Mouse (Mus musculus): ENCODE measurements at regions not wholly inside any gene's neighbourhood (a gene's known extent, or its start where the extent isn't known, plus 50 kb on each side); places are given as distances from the start of the nearest gene placed in this dataset.

- 63% methylated on average over 9 of the region's 9 CpGs for WGBS (ENCODE audit: insufficient replicate concordance)
- H3K9ac ChIP-seq (ENCODE audit: low read depth, low read length) = no peak overlapping the region
- no peaks in the 10 kb centered on the region for H3K36me3 ChIP-seq (ENCODE audit: control insufficient read depth, insufficient read depth)
- H3K27ac ChIP-seq (ENCODE audit: low read length) = no peak overlapping the region
- no peak overlapping the region for H3K4me2 ChIP-seq (ENCODE audit: low read depth, low read length)
- ATAC-seq (ENCODE audit: low read depth) = no peak
- no peaks in the 10 kb centered on the region for H3K4me1 ChIP-seq (ENCODE audit: control insufficient read depth, low read depth, low read length)
- H3K4me3 ChIP-seq (ENCODE audit: low read depth, low read length) = no peak overlapping the region
- no peaks in the 10 kb centered on the region for H3K9me3 ChIP-seq (replicated peaks; ENCODE audit: control insufficient read depth, low read length)
- no peaks in the 10 kb centered on the region for H3K27me3 ChIP-seq (ENCODE audit: control insufficient read depth, insufficient read depth, low read depth, low read length)
These were observed 400.1 kb upstream of the Kazn start for GRCm38 (mm10) chr4:142639340-142639733.

DNA sequence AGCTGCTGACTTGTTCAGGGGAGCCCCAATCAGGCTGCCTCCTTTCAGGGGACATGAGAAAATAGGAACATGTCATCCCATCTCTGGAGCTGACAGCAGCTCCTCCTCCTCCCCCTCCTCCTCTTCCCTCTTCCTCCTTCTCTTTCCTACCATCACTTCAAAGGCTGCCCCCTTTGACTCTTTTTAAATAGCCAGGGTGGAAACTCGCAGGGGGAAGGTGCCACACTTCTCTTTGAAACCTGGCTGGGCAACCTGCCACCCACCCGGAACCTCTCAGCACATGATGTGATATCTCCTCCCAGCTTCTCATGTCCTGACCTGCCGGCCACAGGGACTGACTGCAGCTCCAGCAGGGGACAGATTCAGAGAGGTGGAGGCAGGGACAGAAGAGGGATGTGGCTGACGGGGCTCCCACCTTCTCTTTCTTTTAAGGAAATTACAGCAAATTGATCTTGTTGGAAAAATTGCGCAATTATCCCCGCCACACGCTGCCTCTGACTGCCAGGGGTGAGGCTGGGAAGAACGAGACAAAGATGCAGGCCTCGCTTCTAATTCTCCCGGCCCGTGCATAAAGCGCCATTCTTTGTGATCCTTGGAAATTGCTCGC lies 399.6 kb upstream of the Kazn start:
- no peaks in the 10 kb centered on the region for H3K36me3 ChIP-seq (ENCODE audit: control insufficient read depth, insufficient read depth)
- H3K27me3 ChIP-seq (ENCODE audit: control insufficient read depth, insufficient read depth, low read depth, low read length) = no peaks in the 10 kb centered on the region
- H3K9me3 ChIP-seq (replicated peaks; ENCODE audit: control insufficient read depth, low read length) = no peaks in the 10 kb centered on the region
- H3K4me3 ChIP-seq (ENCODE audit: low read depth, low read length) = no peak overlapping the region
- H3K27ac ChIP-seq (ENCODE audit: low read length) = no peak overlapping the region
- no peak overlapping the region for H3K4me2 ChIP-seq (ENCODE audit: low read depth, low read length)
- no peak for ATAC-seq (ENCODE audit: low read depth)
- H3K9ac ChIP-seq (ENCODE audit: low read depth, low read length) = no peak overlapping the region
- H3K4me1 ChIP-seq (ENCODE audit: control insufficient read depth, low read depth, low read length) = no peaks in the 10 kb centered on the region
- 41% methylated on average over 13 of the region's 13 CpGs for WGBS (ENCODE audit: insufficient replicate concordance)

DNA sequence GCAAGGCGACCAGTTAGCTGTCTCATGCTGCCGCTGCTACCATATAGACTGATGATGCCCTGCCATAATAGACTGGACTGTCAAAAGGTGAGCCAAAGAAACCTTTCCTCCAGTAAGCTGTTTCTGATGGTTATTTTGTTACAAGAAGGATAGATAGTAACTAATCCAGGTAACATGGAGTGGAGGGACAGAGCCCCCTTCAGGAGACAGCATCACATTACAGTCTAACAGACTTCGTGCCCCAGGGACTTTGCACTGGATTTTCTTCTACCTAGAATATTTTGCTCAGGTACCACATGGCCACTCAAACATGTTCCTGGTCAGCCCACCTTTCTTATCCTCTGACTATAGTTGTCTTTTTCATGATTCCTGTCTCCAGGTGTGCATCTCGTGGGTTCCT lies 398.9 kb upstream of the Kazn start:
- no peak overlapping the region for H3K4me3 ChIP-seq (ENCODE audit: low read depth, low read length)
- no peaks in the 10 kb centered on the region for H3K9me3 ChIP-seq (replicated peaks; ENCODE audit: control insufficient read depth, low read length)
- no peaks in the 10 kb centered on the region for H3K27me3 ChIP-seq (ENCODE audit: control insufficient read depth, insufficient read depth, low read depth, low read length)
- no peak for ATAC-seq (ENCODE audit: low read depth)
- H3K4me2 ChIP-seq (ENCODE audit: low read depth, low read length) = no peak overlapping the region
- no peak overlapping the region for H3K9ac ChIP-seq (ENCODE audit: low read depth, low read length)
- 64% methylated on average over 4 of the region's 4 CpGs for WGBS (ENCODE audit: insufficient replicate concordance)
- H3K27ac ChIP-seq (ENCODE audit: low read length) = no peak overlapping the region
- H3K4me1 ChIP-seq (ENCODE audit: control insufficient read depth, low read depth, low read length) = no peaks in the 10 kb centered on the region
- H3K36me3 ChIP-seq (ENCODE audit: control insufficient read depth, insufficient read depth) = no peaks in the 10 kb centered on the region

- H3K9ac ChIP-seq (ENCODE audit: low read depth, low read length) = no peak overlapping the region
- no peaks in the 10 kb centered on the region for H3K27me3 ChIP-seq (ENCODE audit: control insufficient read depth, insufficient read depth, low read depth, low read length)
- no peaks in the 10 kb centered on the region for H3K36me3 ChIP-seq (ENCODE audit: control insufficient read depth, insufficient read depth)
- no peak overlapping the region for H3K4me2 ChIP-seq (ENCODE audit: low read depth, low read length)
- H3K4me3 ChIP-seq (ENCODE audit: low read depth, low read length) = no peak overlapping the region
- H3K9me3 ChIP-seq (replicated peaks; ENCODE audit: control insufficient read depth, low read length) = no peaks in the 10 kb centered on the region
- no peak for ATAC-seq (ENCODE audit: low read depth)
- no peaks in the 10 kb centered on the region for H3K4me1 ChIP-seq (ENCODE audit: control insufficient read depth, low read depth, low read length)
- 49% methylated on average over 8 of the region's 8 CpGs for WGBS (ENCODE audit: insufficient replicate concordance)
- H3K27ac ChIP-seq (ENCODE audit: low read length) = no peak overlapping the region
These were observed 395.2 kb upstream of the Kazn start for GRCm38 (mm10) chr4:142634398-142634797.

DNA sequence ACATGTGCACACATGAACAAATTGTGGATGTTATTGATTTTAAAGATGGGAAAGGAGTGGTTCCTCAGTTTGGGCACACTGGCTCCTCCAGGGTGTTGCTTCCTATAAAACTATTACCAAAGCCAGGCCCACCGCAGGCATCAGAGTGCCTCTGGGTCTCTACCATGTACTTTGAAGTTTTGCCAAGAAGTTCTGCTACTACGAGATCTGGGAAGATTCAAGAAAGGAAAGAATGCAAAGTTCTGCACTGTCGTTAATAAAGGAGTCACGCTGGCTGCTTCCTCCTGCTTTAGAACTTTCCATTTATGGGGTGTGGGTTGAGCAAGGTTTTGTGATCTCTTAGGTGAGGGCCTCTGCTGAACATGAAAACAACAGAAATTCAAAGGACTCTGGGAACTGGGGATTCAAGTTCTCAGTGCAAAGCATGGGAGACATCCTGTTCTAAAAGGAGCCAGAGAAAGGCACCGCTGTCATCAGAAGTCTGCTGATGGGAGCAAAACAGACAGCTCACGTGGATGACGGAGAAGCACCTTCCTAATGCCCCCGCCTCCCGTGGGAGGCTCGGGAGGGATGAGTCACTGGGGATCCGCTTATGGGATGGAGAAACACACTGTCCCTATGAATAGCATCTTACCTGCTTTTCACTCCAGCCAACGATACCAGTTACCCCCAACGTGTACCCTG lies 394.6 kb upstream of the Kazn start:
- no peak overlapping the region for H3K4me2 ChIP-seq (ENCODE audit: low read depth, low read length)
- H3K4me3 ChIP-seq (ENCODE audit: low read depth, low read length) = no peak overlapping the region
- H3K36me3 ChIP-seq (ENCODE audit: control insufficient read depth, insufficient read depth) = no peaks in the 10 kb centered on the region
- no peak overlapping the region for H3K9ac ChIP-seq (ENCODE audit: low read depth, low read length)
- H3K27ac ChIP-seq (ENCODE audit: low read length) = no peak overlapping the region
- no peaks in the 10 kb centered on the region for H3K4me1 ChIP-seq (ENCODE audit: control insufficient read depth, low read depth, low read length)
- ATAC-seq (ENCODE audit: low read depth) = no peak
- no peaks in the 10 kb centered on the region for H3K27me3 ChIP-seq (ENCODE audit: control insufficient read depth, insufficient read depth, low read depth, low read length)
- no peaks in the 10 kb centered on the region for H3K9me3 ChIP-seq (replicated peaks; ENCODE audit: control insufficient read depth, low read length)
- 60% methylated on average over 13 of the region's 13 CpGs for WGBS (ENCODE audit: insufficient replicate concordance)

DNA sequence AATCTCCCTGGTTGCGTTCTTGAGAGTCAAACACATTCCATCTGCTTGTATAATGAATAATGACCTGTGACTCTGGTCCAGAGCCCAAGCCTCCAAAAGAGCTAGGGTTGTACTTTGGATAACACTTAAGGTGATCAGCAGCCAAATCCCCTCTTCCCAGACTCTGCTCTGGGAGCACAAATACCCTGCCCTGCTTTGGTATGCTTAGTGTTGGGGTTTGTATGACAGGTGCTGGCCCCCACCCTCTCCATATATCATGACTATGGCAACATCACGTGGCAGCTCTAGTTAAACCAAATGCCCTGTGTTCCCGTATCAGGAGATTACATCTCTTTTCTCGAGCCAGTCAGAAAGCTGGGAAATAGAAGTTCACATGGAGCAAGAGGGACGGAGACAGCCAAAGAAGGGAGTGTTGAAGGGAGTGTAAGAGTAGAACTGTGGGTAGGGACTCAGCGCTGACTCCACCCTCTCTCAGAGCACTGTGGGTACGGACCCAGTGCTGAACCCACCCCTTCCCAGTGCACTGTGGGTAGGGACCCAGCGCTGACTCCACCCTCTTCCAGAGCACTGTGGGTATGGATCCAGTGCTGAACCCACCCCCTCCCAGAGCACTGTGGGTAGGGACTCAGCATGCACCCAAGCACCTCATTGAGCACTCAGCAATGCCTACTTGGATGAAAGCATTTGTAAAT lies 387.4 kb upstream of the Kazn start:
- Histone ChIP-seq H3K27ac (ENCODE audit: low read length) (no peak overlapping the region), H3K4me2 (ENCODE audit: low read depth, low read length) (no peak overlapping the region), H3K36me3 (ENCODE audit: control insufficient read depth, insufficient read depth) (no peaks in the 10 kb centered on the region), H3K27me3 (ENCODE audit: control insufficient read depth, insufficient read depth, low read depth, low read length) (no peaks in the 10 kb centered on the region), H3K4me3 (ENCODE audit: low read depth, low read length) (no peak overlapping the region), H3K4me1 (ENCODE audit: control insufficient read depth, low read depth, low read length) (no peaks in the 10 kb centered on the region), H3K9me3 (replicated peaks; ENCODE audit: control insufficient read depth, low read length) (no peaks in the 10 kb centered on the region; the same call in 1 of the 2 replicates), H3K9ac (ENCODE audit: low read depth, low read length) (no peak overlapping the region)
- ATAC-seq (ENCODE audit: low read depth) = no peak
- 61% methylated on average over 8 of the region's 8 CpGs for WGBS (ENCODE audit: insufficient replicate concordance)

- 28% methylated on average over 3 of the region's 3 CpGs for WGBS (ENCODE audit: insufficient replicate concordance)
- H3K27ac ChIP-seq (ENCODE audit: low read length) = no peak overlapping the region
- no peaks in the 10 kb centered on the region; the same call in 1 of the 2 replicates for H3K9me3 ChIP-seq (replicated peaks; ENCODE audit: control insufficient read depth, low read length)
- H3K4me2 ChIP-seq (ENCODE audit: low read depth, low read length) = no peak overlapping the region
- H3K9ac ChIP-seq (ENCODE audit: low read depth, low read length) = no peak overlapping the region
- no peaks in the 10 kb centered on the region for H3K27me3 ChIP-seq (ENCODE audit: control insufficient read depth, insufficient read depth, low read depth, low read length)
- no peaks in the 10 kb centered on the region for H3K4me1 ChIP-seq (ENCODE audit: control insufficient read depth, low read depth, low read length)
- no peak for ATAC-seq (ENCODE audit: low read depth)
- H3K4me3 ChIP-seq (ENCODE audit: low read depth, low read length) = no peak overlapping the region
- H3K36me3 ChIP-seq (ENCODE audit: control insufficient read depth, insufficient read depth) = no peaks in the 10 kb centered on the region
These were observed 386.3 kb upstream of the Kazn start for GRCm38 (mm10) chr4:142625456-142625855.

- no peaks in the 10 kb centered on the region for H3K27me3 ChIP-seq (ENCODE audit: control insufficient read depth, insufficient read depth, low read depth, low read length)
- H3K9ac ChIP-seq (ENCODE audit: low read depth, low read length) = no peak overlapping the region
- no peak overlapping the region for H3K4me3 ChIP-seq (ENCODE audit: low read depth, low read length)
- no peaks in the 10 kb centered on the region for H3K36me3 ChIP-seq (ENCODE audit: control insufficient read depth, insufficient read depth)
- H3K4me2 ChIP-seq (ENCODE audit: low read depth, low read length) = no peak overlapping the region
- no peaks in the 10 kb centered on the region for H3K4me1 ChIP-seq (ENCODE audit: control insufficient read depth, low read depth, low read length)
- no peaks in the 10 kb centered on the region; the same call in 1 of the 2 replicates for H3K9me3 ChIP-seq (replicated peaks; ENCODE audit: control insufficient read depth, low read length)
- 47% methylated on average over 17 of the region's 17 CpGs for WGBS (ENCODE audit: insufficient replicate concordance)
- ATAC-seq (ENCODE audit: low read depth) = no peak
- H3K27ac ChIP-seq (ENCODE audit: low read length) = no peak overlapping the region
These were observed 383.1 kb upstream of the Kazn start for GRCm38 (mm10) chr4:142622151-142622861.
